Mouse (Mus musculus): ENCODE results near the gene Aqp3. TPM values are rescaled to one million over a fixed set of nuclear protein-coding genes. Genes with fewer than 3 reads are reported as not detected.

Gene Aqp3
- polyA plus RNA-seq, 1 experiment from 2014 or later: 2.9 TPM

- H3K36me3 ChIP-seq (replicated peaks): peaks cover 38% of the 10 kb centered on the region
- peak; percentile 98 for DNase-seq (ENCODE audit: low spot score)
- WGBS: 3% methylated on average over 29 of the region's 29 CpGs
- H3K27ac ChIP-seq (replicated peaks): peak within 1 kb of the TSS; percentile 80
- H3K27me3 ChIP-seq (replicated peaks; ENCODE audit: low read depth, poor library complexity, severe bottlenecking): no peaks in the 10 kb centered on the region
- H3K4me1 ChIP-seq: peaks cover 10% of the 10 kb centered on the region
- H3K4me3 ChIP-seq: peak within 1 kb of the TSS; percentile 80
- no peaks in the 10 kb centered on the region for H3K9me3 ChIP-seq
Observed at GRCm38 (mm10) chr4:41124180-41124951, 26.4 kb upstream of the Aqp3 start, which contains the start of gene Nol6. Gene Nol6, minus strand, starts transcription at chr4:41124455.

DNA sequence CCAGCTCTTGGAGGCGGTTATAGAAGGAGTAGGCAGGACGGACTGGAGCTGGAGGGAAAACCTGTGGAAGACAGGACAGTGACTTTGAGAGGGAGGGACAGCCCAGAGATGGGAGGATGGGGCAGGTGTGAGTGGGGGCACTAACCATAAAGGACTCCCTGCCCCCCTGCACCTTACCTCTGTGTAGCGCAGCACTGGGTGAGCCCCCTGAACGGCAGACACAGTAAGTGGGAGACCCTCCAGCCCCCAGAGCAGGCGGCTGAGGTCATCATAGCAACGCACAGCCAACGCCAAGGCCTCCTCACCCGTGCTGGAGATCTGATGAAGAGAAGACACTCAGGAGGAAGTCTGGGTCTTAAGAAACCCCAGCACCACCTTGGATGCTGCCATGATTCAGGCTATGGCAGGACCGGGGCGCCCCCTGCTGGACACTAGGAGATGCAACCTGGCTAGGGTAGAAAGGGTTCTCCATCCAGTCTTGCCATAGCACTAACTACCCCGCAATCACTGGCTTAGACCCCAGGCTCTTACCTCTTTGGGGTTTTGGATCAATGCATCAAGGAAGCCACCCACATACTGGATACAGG lies 20.8 kb upstream of the Aqp3 start:
- Histone ChIP-seq H3K9me3 (no peaks in the 10 kb centered on the region), H3K4me3 (no peak overlapping the region), H3K4me1 (peaks cover 23% of the 10 kb centered on the region), H3K27me3 (replicated peaks; ENCODE audit: low read depth, poor library complexity, severe bottlenecking) (no peaks in the 10 kb centered on the region), H3K27ac (replicated peaks) (no peak overlapping the region), H3K36me3 (replicated peaks) (peaks cover 93% of the 10 kb centered on the region)
- 76% methylated on average over 11 of the region's 11 CpGs for WGBS
- peak; percentile 76 for DNase-seq (ENCODE audit: low spot score)

DNA sequence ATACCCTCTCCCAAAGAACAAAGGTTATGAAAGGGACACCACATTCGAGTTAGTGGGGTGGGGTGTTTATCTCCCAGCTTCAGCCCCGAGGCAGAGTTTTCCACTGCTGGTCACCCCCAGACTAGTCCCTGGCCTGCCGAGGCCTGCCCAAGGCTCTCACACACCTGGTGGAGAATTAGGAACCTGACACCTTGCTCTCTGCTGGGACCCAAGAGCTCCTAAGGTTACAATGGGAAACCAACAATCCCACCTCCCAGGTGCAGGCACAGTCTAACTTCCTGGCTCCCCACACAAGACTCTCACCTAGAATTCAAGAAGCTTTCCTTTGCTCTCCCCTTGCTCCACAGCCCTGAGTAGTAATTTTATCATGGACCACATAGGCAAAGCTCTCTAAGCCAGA lies 18.8 kb upstream of the Aqp3 start:
- peaks cover 13% of the 10 kb centered on the region for H3K4me1 ChIP-seq
- DNase-seq (ENCODE audit: low spot score): peak; percentile 23
- H3K9me3 ChIP-seq: no peaks in the 10 kb centered on the region
- no peaks in the 10 kb centered on the region for H3K27me3 ChIP-seq (replicated peaks; ENCODE audit: low read depth, poor library complexity, severe bottlenecking)
- peaks cover 83% of the 10 kb centered on the region for H3K36me3 ChIP-seq (replicated peaks)
- 73% methylated on average over 3 of the region's 3 CpGs for WGBS
- no peak overlapping the region for H3K27ac ChIP-seq (replicated peaks)
- no peak overlapping the region for H3K4me3 ChIP-seq

- 92% methylated on average over 15 of the region's 15 CpGs for WGBS
- no peak for DNase-seq (ENCODE audit: low spot score)
- Histone ChIP-seq H3K27ac (replicated peaks) (no peak overlapping the region), H3K36me3 (replicated peaks) (peaks cover 73% of the 10 kb centered on the region), H3K27me3 (replicated peaks; ENCODE audit: low read depth, poor library complexity, severe bottlenecking) (no peaks in the 10 kb centered on the region), H3K4me1 (peaks cover 13% of the 10 kb centered on the region), H3K9me3 (no peaks in the 10 kb centered on the region), H3K4me3 (no peak overlapping the region)
Observed at GRCm38 (mm10) chr4:41115793-41116192, 17.8 kb upstream of the Aqp3 start.

- Histone ChIP-seq H3K4me3 (no peak overlapping the region), H3K27me3 (replicated peaks; ENCODE audit: low read depth, poor library complexity, severe bottlenecking) (no peaks in the 10 kb centered on the region), H3K4me1 (peaks cover 13% of the 10 kb centered on the region), H3K27ac (replicated peaks) (no peak overlapping the region), H3K9me3 (no peaks in the 10 kb centered on the region), H3K36me3 (replicated peaks) (peaks cover 65% of the 10 kb centered on the region)
- no peak for DNase-seq (ENCODE audit: low spot score)
- 59% methylated on average over 6 of the region's 6 CpGs for WGBS
Observed at GRCm38 (mm10) chr4:41115074-41115473, 17.1 kb upstream of the Aqp3 start.

DNA sequence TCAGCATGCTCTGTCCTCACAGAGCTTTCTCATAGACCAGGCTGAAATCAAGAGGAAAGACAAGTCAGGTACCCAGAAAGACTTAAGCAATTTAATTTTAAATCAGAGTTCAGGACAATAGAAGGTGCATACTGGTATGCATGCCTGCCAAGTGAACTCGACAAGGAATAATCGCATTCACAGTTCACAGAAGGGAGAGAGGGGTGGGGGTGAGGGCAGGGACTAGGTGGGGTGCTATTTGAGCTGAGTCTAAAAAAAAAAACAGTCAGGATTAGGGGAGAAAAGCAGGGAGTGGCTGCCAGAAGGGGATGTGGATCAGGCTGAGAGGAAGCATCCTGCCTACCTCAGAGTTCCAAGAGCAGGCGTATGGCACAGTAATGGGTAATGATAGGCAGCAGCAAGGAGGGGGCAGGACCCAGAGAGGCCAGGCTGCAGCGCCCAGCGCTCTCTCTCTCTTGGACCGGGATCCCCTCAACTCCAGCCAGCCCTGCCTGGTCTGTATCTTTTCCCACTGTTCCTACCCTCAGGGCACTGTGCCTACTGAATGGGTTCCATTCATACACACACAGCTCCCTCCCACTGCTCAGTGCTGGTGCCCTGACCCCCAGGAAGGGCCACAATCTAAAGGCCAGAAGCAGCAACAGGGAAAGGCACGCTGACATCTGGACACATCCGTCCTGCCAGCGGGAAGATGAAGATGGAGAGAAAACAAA lies 16.5 kb upstream of the Aqp3 start:
- Histone ChIP-seq H3K4me3 (no peak overlapping the region), H3K27ac (replicated peaks) (no peak overlapping the region), H3K4me1 (peaks cover 13% of the 10 kb centered on the region), H3K9me3 (no peaks in the 10 kb centered on the region), H3K36me3 (replicated peaks) (peaks cover 60% of the 10 kb centered on the region), H3K27me3 (replicated peaks; ENCODE audit: low read depth, poor library complexity, severe bottlenecking) (no peaks in the 10 kb centered on the region)
- DNase-seq (ENCODE audit: low spot score): no peak
- WGBS: 45% methylated on average over 9 of the region's 9 CpGs

GRCm38 (mm10) chr4:41108717-41109425 lies 10.9 kb upstream of the Aqp3 start:
- Histone ChIP-seq H3K27me3 (replicated peaks; ENCODE audit: low read depth, poor library complexity, severe bottlenecking) (no peaks in the 10 kb centered on the region), H3K4me1 (no peaks in the 10 kb centered on the region), H3K36me3 (replicated peaks) (peaks cover 3% of the 10 kb centered on the region), H3K4me3 (no peak overlapping the region), H3K27ac (replicated peaks) (no peak overlapping the region), H3K9me3 (no peaks in the 10 kb centered on the region)
- DNase-seq (ENCODE audit: low spot score): no peak
- WGBS: 83% methylated on average over 10 of the region's 10 CpGs

DNA sequence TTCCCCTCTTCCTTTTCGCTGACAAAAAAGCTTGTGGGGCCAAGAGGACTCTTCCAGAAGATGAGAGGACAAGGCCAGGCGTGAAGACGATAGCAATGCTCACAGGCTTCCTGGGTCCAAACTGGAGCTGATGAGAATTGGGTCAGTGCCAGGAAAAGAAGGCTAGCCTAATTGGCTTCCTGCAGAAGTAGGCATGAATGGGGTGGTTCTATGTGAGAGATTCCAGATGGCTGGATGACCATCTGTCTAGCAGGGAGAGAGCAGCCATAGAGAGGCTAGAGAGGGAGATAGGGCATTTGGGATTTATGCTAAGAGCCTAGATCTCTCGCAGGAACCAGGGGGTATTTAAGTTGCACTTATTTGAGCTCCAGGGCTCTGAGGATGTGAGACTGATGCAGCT lies 9.5 kb upstream of the Aqp3 start:
- no peaks in the 10 kb centered on the region for H3K27me3 ChIP-seq (replicated peaks; ENCODE audit: low read depth, poor library complexity, severe bottlenecking)
- H3K4me3 ChIP-seq: no peak overlapping the region
- H3K9me3 ChIP-seq: no peaks in the 10 kb centered on the region
- no peak for DNase-seq (ENCODE audit: low spot score)
- 73% methylated on average over 4 of the region's 4 CpGs for WGBS
- no peaks in the 10 kb centered on the region for H3K36me3 ChIP-seq (replicated peaks)
- no peaks in the 10 kb centered on the region for H3K4me1 ChIP-seq
- no peak overlapping the region for H3K27ac ChIP-seq (replicated peaks)

- no peak for DNase-seq (ENCODE audit: low spot score)
- no peak overlapping the region for H3K27ac ChIP-seq (replicated peaks)
- no peak overlapping the region for H3K4me3 ChIP-seq
- peaks cover 29% of the 10 kb centered on the region for H3K27me3 ChIP-seq (replicated peaks; ENCODE audit: low read depth, poor library complexity, severe bottlenecking)
- peaks cover 12% of the 10 kb centered on the region for H3K4me1 ChIP-seq
- no peaks in the 10 kb centered on the region for H3K36me3 ChIP-seq (replicated peaks)
- no peaks in the 10 kb centered on the region for H3K9me3 ChIP-seq
Observed at GRCm38 (mm10) chr4:41102901-41103300, 4.9 kb upstream of the Aqp3 start.

DNA sequence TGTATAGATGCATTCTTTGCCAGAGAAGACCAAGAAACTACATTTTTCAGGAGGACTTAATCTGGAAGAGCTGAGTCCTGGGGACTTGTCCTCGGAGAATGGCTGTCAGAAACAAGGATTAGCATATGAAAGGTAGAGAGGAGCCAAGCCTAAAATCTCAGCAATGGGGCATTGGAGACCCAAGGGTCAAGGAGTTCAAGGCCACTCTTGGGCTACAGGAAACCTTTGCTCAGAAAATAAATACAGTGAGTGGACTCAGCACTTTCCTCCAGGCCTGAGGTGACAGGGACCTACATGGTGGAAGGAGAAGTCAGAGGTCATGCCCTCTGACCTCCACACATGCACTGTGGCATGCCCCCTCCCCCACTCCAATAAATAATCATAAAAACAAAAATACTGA lies 3.0 kb upstream of the Aqp3 start:
- Histone ChIP-seq H3K4me3 (no peak overlapping the region), H3K9me3 (no peaks in the 10 kb centered on the region), H3K4me1 (peaks cover 31% of the 10 kb centered on the region), H3K27ac (replicated peaks) (no peak overlapping the region), H3K27me3 (replicated peaks; ENCODE audit: low read depth, poor library complexity, severe bottlenecking) (peaks cover 49% of the 10 kb centered on the region), H3K36me3 (replicated peaks) (no peaks in the 10 kb centered on the region)
- 50% methylated on average over 1 of the region's 1 CpGs for WGBS
- no peak for DNase-seq (ENCODE audit: low spot score)

DNA sequence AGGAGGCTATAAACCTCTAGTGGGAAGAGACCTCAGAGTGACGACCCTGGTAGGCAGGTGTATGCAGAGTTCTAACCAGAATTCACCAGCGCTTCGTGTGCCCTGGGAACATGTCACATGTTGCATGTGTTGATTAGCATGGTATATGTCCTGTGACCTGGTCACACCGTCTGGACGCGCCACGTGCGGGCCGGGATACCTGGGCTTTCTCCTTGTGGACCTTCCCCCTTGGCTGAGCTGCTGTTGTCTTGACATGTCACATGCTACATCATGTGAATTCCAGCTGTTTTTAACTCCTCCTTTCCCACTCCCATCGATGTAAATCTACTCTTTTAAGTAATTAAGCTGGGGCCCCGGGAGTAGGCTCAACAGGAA lies 581 bp upstream of the Aqp3 start:
- Histone ChIP-seq H3K9me3 (no peaks in the 10 kb centered on the region), H3K4me3 (peak overlapping the region; percentile 62), H3K36me3 (replicated peaks) (no peaks in the 10 kb centered on the region), H3K27ac (replicated peaks) (no peak overlapping the region), H3K27me3 (replicated peaks; ENCODE audit: low read depth, poor library complexity, severe bottlenecking) (peaks cover 64% of the 10 kb centered on the region), H3K4me1 (peaks cover 36% of the 10 kb centered on the region)
- peak; percentile 30 for DNase-seq (ENCODE audit: low spot score)
- WGBS: 15% methylated on average over 11 of the region's 11 CpGs

DNA sequence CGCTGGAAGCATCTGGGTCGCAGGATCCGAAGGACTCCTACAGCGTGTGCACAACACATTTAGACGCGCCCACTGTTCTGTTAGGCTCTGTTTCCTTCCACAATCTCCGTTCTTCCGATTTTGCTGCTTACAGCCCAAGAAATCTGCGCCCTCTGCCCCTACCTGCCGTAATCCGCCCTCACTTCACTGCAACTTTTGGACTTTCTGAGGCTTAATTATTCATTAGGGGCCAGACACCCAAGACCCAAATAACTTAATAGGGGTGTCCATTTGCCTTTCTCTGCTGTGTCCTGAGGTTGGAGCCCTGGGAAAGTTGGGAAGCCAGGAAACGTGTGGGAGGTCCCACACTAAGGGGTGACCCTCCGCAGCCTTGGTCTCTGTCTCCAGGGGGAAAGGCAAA lies 602 bp downstream of the Aqp3 start:
- DNase-seq (ENCODE audit: low spot score): no peak
- Histone ChIP-seq H3K4me1 (peaks cover 36% of the 10 kb centered on the region), H3K4me3 (peak overlapping the region; percentile 62), H3K36me3 (replicated peaks) (no peaks in the 10 kb centered on the region), H3K9me3 (no peaks in the 10 kb centered on the region), H3K27me3 (replicated peaks; ENCODE audit: low read depth, poor library complexity, severe bottlenecking) (peaks cover 64% of the 10 kb centered on the region), H3K27ac (replicated peaks) (no peak overlapping the region; the same call in 1 of the 2 replicates)
- 39% methylated on average over 13 of the region's 13 CpGs for WGBS

Measured in embryonic facial prominence, embryonic 10.5 days (tissue).